Comparison of ENCODE assay signal across 8 mouse cellular contexts in the genomic region with DNA sequence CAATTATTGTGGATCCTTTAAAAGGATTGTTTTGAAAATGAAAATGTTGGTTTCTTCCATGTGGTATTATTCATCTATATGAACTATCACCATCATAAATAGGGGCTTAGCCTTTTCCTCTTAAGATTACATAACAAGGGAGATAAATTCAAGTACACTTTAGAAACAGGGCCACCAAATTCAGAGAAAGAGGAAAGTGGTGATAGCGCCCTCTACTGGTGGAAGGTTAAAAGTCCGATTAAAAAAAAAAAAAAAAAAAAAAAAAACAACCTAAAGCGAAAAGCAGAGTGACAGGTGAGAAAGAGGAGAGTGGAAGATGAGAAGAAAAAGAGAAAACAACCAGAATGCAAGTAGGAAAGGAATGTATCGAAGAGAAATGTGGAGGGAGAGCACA.
DNase-seq lines count a peak whose midpoint lies in the region; ATAC-seq and TF ChIP-seq lines count a peak whose summit lies in the region.

No protein-coding gene starts in this region.

- no peak overlapping the region for H3K4me2 ChIP-seq in hindbrain, embryonic 11.5 days (replicated peaks; ENCODE audit: low read depth, low read length)
- no peak overlapping the region for H3K4me2 ChIP-seq in hindbrain, embryonic 12.5 days (replicated peaks)

- H3K4me1 ChIP-seq in hindbrain, embryonic 11.5 days (replicated peaks; ENCODE audit: control insufficient read depth, insufficient read depth, low read length), result no peaks in the 10 kb centered on the region
- peaks cover 7% of the 10 kb centered on the region for H3K4me1 ChIP-seq in hindbrain, embryonic 12.5 days
- H3K4me1 ChIP-seq in ES-E14 (ENCODE audit: control insufficient read depth in 2 of 2, insufficient read depth in 2 of 2, low read length in 2 of 2, poor library complexity in 1 of 2), result peaks cover 0 to 3% of the 10 kb centered on the region in 2 experiments; a peak in 1 of 4 replicates

- ATAC-seq in hindbrain, embryonic 11.5 days (ENCODE audit: low FRiP score), result no peak
- no peak for ATAC-seq in hindbrain, embryonic 12.5 days (ENCODE audit: low FRiP score)
- ATAC-seq in activated CD4-positive, CD25-positive, alpha-beta regulatory T cell, adult 4 months, result no peak

- no peak overlapping the region for H3K27ac ChIP-seq in hindbrain, embryonic 11.5 days (ENCODE audit: low read depth, low read length)
- H3K27ac ChIP-seq in hindbrain, embryonic 12.5 days, result no peak overlapping the region
- no peak overlapping the region for H3K27ac ChIP-seq in ES-E14 (ENCODE audit: insufficient read depth, low read depth, low read length, poor library complexity, severe bottlenecking)

- 16% methylated on average over 4 of the region's 4 CpGs for WGBS in hindbrain, embryonic 11.5 days
- WGBS in hindbrain, embryonic 12.5 days, result 18% methylated on average over 4 of the region's 4 CpGs

- in situ Hi-C loops in ES-E14 (cut with MboI; ENCODE audit: low sequenced_read_pairs in 2 of 2, unreplicated experiment in 2 of 2), result no loop called here

- H3K27me3 ChIP-seq in hindbrain, embryonic 11.5 days (ENCODE audit: control insufficient read depth, insufficient read depth, low read length), result no peaks in the 10 kb centered on the region
- H3K27me3 ChIP-seq in hindbrain, embryonic 12.5 days, result peaks cover 5% of the 10 kb centered on the region; the same call in 1 of the 2 replicates
- no peaks in the 10 kb centered on the region for H3K27me3 ChIP-seq in splenic B cell, adult 2 months (ENCODE audit: control insufficient read depth, insufficient read depth, low read length, poor library complexity, severe bottlenecking)

- DNase-seq in hindbrain, embryonic 11.5 days (ENCODE audit: low spot score), result peak; percentile 71
- DNase-seq in 3T3-L1 (ENCODE audit: low read depth, low spot score) (peak; percentile 70), ES-E14 (ENCODE audit: low read depth, low spot score) (peak; percentile 53)
- DNase-seq in embryo, embryonic 11 days, result peak; percentile 71
- DNase-seq in splenic B cell, adult 2 months (ENCODE audit: low read depth, low spot score), result peak; percentile 78
- DNase-seq in layer of hippocampus, postnatal 25 days (ENCODE audit: extremely low spot score in 1 of 2, low spot score in 1 of 2), result no peak

- H3K4me3 ChIP-seq in hindbrain, embryonic 11.5 days (ENCODE audit: low read depth, low read length), result no peak overlapping the region
- H3K4me3 ChIP-seq in hindbrain, embryonic 12.5 days, result no peak overlapping the region
- H3K4me3 ChIP-seq in ES-E14 (ENCODE audit: insufficient read depth in 1 of 2, low read depth in 1 of 2, low read length in 2 of 2, poor library complexity in 1 of 2, severe bottlenecking in 1 of 2), result no peak overlapping the region

- no peaks in the 10 kb centered on the region for H3K9me3 ChIP-seq in hindbrain, embryonic 11.5 days (ENCODE audit: control insufficient read depth, low read length)
- no peaks in the 10 kb centered on the region for H3K9me3 ChIP-seq in hindbrain, embryonic 12.5 days (replicated peaks)
- H3K9me3 ChIP-seq in ES-E14 (ENCODE audit: control insufficient read depth, insufficient read depth, low read depth, low read length), result no peaks in the 10 kb centered on the region

- H3K36me3 ChIP-seq in hindbrain, embryonic 11.5 days (ENCODE audit: control insufficient read depth, insufficient read depth, low read length), result no peaks in the 10 kb centered on the region
- no peaks in the 10 kb centered on the region for H3K36me3 ChIP-seq in hindbrain, embryonic 12.5 days
- H3K36me3 ChIP-seq in ES-E14 (ENCODE audit: control insufficient read depth, insufficient read depth, low read length, poor library complexity, severe bottlenecking), result no peaks in the 10 kb centered on the region
- no peaks in the 10 kb centered on the region; the same call in 1 of the 2 replicates for H3K36me3 ChIP-seq in splenic B cell, adult 2 months (ENCODE audit: control insufficient read depth, insufficient read depth, low read length, poor library complexity, severe bottlenecking)

- H3K9ac ChIP-seq in hindbrain, embryonic 11.5 days (ENCODE audit: low read depth, low read length), result no peak overlapping the region
- H3K9ac ChIP-seq in hindbrain, embryonic 12.5 days, result no peak overlapping the region
- no peak overlapping the region for H3K9ac ChIP-seq in ES-E14 (ENCODE audit: insufficient read depth, low read depth, low read length, poor library complexity, severe bottlenecking)

TF ChIP-seq in ES-E14, 5 proteins besides CTCF, POLR2A, EP300 and RAD21:
- peak; percentile 99 for TF ChIP-seq ZNF384 (IDR thresholded peaks at IDR 0.05; ENCODE audit: low read depth, low read length)
- no peak for TF ChIP-seq HCFC1 (IDR thresholded peaks at IDR 0.05; ENCODE audit: borderline replicate concordance, insufficient read depth, low read length)
- 0 out of 2 replicates have a peak, but pooled peaks have one; percentile 6 for TF ChIP-seq ZC3H11A (IDR thresholded peaks at IDR 0.05; ENCODE audit: borderline replicate concordance, low read depth, low read length)
- TF ChIP-seq CHD2 (IDR thresholded peaks at IDR 0.05; ENCODE audit: low read depth, low read length), result no peak
- TF ChIP-seq MAFK (IDR thresholded peaks at IDR 0.05; ENCODE audit: insufficient read depth, low read depth, low read length), result 0 out of 2 replicates have a peak, but pooled peaks have one; percentile 14

Comparison
In these comparisons a context has a peak if more than half of its experiments do, and no peak if none do; other contexts are left out.
1. DNase-seq: peak in hindbrain, embryonic 11.5 days (single experiment), 3T3-L1 (single experiment), ES-E14 (single experiment), embryo, embryonic 11 days (single experiment) and splenic B cell, adult 2 months (single experiment); none in layer of hippocampus, postnatal 25 days (0 of 2).